Mouse (Mus musculus) layer of hippocampus, adult 2 months (tissue): ENCODE results near the gene Mafg. TPM values are rescaled to one million over a fixed set of nuclear protein-coding genes. Genes with fewer than 3 reads are reported as not detected.

ENCODE experiments used
- DNase-seq, 2 experiments: peaks; one replicate each; pipeline ENCODE4 v3.0.0; 2022; ENCODE audit warnings: low spot score in 2 of 2
- H3K27ac ChIP-seq: fragments of 200-600 bp; 2 replicates; pipeline ENCODE4 v1.8.1; 2022
- H3K4me3 ChIP-seq: fragments of 200-600 bp; 2 replicates; pipeline ENCODE4 v1.8.1; 2022; ENCODE audit warnings: mild to moderate bottlenecking
- CTCF ChIP-seq: fragments of 200-600 bp; conservative IDR thresholded peaks from 2 replicates; pipeline ENCODE4 v1.8.1; 2022; ENCODE audit warnings: antibody characterized with exemption, mild to moderate bottlenecking, moderate library complexity
- total RNA-seq, 2 experiments: library from RNA; stranded (reverse); gene quantifications; 2 replicates each; pipeline ENCODE4 v1.2.3; 2021

Mafg gene
- total RNA-seq, 2 experiments from 2014 or later = 71.6 to 80.3 TPM

- TF ChIP-seq CTCF = peak; percentile 67
- peak overlapping the region; percentile 73 for H3K27ac ChIP-seq
- peak overlapping the region; percentile 49 for H3K4me3 ChIP-seq
- no peak for DNase-seq
These were observed 27.1 kb upstream of the Mafg start for GRCm38 (mm10) chr11:120660301-120661075.

GRCm38 (mm10) chr11:120659509-120660300 is 26.3 kb upstream of the Mafg start:
- DNase-seq = no peak
- peak overlapping the region; percentile 49 for H3K4me3 ChIP-seq
- H3K27ac ChIP-seq = peak overlapping the region; percentile 73
- TF ChIP-seq CTCF = no peak

- Histone ChIP-seq H3K4me3 (peak overlapping the region; percentile 49), H3K27ac (no peak overlapping the region)
- peak; percentile 78 to 84 for DNase-seq
- peak; percentile 89 for TF ChIP-seq CTCF
These were observed 25.5 kb upstream of the Mafg start for GRCm38 (mm10) chr11:120658876-120659410.

- Histone ChIP-seq H3K27ac (no peak overlapping the region), H3K4me3 (no peak overlapping the region)
- TF ChIP-seq CTCF = no peak
- no peak for DNase-seq
These were observed 23.9 kb upstream of the Mafg start for GRCm38 (mm10) chr11:120657301-120657700.

GRCm38 (mm10) chr11:120654741-120655140 is 21.3 kb upstream of the Mafg start:
- no peak for TF ChIP-seq CTCF
- Histone ChIP-seq H3K27ac (no peak overlapping the region), H3K4me3 (no peak overlapping the region)
- no peak for DNase-seq

- DNase-seq = no peak
- Histone ChIP-seq H3K4me3 (no peak overlapping the region), H3K27ac (no peak overlapping the region)
- TF ChIP-seq CTCF = peak; percentile 64
These were observed 18.5 kb upstream of the Mafg start for GRCm38 (mm10) chr11:120651872-120652271.

GRCm38 (mm10) chr11:120648001-120648476 is 14.6 kb upstream of the Mafg start, which contains the start of gene Myadml2:
Myadml2 (minus strand) TSS chr11:120648158.
- H3K4me3 ChIP-seq = peak within 1 kb of the TSS; percentile 54
- TF ChIP-seq CTCF = 0 out of 2 replicates have a peak, but pooled peaks have one; percentile 9
- peak within 1 kb of the TSS; percentile 97 for H3K27ac ChIP-seq
- peak in 1 of 2 experiments; percentile 53 for DNase-seq

GRCm38 (mm10) chr11:120647047-120647830 is 13.8 kb upstream of the Mafg start:
- H3K27ac ChIP-seq = peak overlapping the region; percentile 97
- no peak for DNase-seq
- peak overlapping the region; percentile 54 for H3K4me3 ChIP-seq

GRCm38 (mm10) chr11:120643601-120643987 is 10.2 kb upstream of the Mafg start, which contains the start of gene Pycr1:
Pycr1 (minus strand) TSS chr11:120643769.
- TF ChIP-seq CTCF = no peak
- no peak within 1 kb of the TSS for H3K27ac ChIP-seq

More at GRCm38 (mm10) chr11:120647047-120647830, 13.8 kb upstream of the Mafg start:
- TF ChIP-seq CTCF = no peak

GRCm38 (mm10) chr11:120642939-120643600 is 9.7 kb upstream of the Mafg start:
- no peak overlapping the region for H3K27ac ChIP-seq
- no peak for DNase-seq
- no peak for TF ChIP-seq CTCF

More at GRCm38 (mm10) chr11:120643601-120643987, 10.2 kb upstream of the Mafg start, which contains the start of gene Pycr1:
- H3K4me3 ChIP-seq = peak within 1 kb of the TSS; percentile 55
- peak; percentile 92 to 94 for DNase-seq

GRCm38 (mm10) chr11:120641869-120642268 is 8.5 kb upstream of the Mafg start:
- no peak overlapping the region for H3K27ac ChIP-seq
- no peak for DNase-seq
- no peak overlapping the region for H3K4me3 ChIP-seq
- no peak for TF ChIP-seq CTCF

More at GRCm38 (mm10) chr11:120642939-120643600, 9.7 kb upstream of the Mafg start:
- H3K4me3 ChIP-seq = peak overlapping the region; percentile 55
